Mouse (Mus musculus) thymus, postnatal 14 days (tissue): ENCODE measurements around the gene Gm21897.
"Not testable (repeated sequence)": the region's sequence is repeated elsewhere in the genome, so short reads cannot be mapped to it uniquely, and the experiment has no call there.

ENCODE experiments used
- DNase-seq: peaks from one replicate; pipeline ENCODE4 v3.0.0; 2021

Gene Gm21897

DNA sequence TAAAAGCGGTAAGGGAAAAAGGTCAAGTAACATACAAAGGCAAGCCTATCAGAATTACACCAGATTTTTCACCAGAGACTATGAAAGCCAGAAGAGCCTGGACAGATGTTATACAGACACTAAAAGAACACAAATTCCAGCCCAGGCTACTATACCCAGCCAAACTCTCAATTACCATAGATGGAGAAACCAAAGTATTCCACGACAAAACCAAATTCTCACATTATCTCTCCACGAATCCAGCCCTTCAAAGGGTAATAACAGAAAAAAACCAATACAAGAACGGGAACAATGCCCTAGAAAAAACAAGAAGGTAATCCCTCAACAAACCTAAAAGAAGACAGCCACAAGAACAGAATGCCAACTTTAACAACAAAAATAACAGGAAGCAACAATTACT is at the start of gene Gm21897:
Gene Gm21897, plus strand, starts transcription at position 301 of the 400 bp plus-strand sequence.
- not testable (repeated sequence) for DNase-seq

DNA sequence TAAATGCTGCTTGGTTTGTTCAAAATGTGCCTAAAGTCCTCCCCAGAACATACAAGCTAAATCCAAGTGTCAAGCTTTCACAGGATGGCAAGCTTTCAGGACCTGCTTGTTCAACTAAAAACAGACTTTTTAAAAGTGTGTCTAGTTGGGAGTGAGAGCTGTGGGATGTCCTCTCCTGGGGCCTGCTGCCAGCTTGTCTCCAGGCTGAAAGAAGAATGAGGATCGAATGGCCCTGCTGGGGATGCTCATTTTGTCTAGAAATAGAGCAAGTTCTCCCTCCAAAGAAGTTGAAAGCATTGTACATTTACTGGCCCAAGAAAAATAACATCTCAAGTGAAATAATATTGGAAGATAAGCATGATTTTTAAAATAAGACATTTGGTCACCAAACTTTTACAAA is 45.0 kb upstream of the Gm21897 start:
- no peak for DNase-seq

DNA sequence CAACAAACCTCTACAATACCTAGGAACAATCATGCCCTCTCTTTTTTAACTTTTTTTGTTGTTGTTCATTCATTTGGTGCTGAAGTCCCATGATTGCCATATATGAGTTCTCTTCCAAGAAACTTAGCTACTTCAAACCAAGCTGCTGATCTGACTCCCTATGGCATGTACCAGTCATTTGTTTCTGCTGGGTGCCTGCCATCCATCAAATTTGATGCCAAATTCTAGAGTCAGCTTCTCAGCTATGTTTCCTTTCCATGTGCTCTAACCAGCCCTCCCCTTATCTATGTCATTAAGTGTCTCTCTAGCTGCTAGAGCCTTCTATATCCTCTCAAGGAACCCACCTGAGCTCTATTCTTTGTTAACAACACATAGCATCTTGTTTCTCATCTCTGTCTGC is 39.8 kb upstream of the Gm21897 start:
- DNase-seq, result no peak

DNA sequence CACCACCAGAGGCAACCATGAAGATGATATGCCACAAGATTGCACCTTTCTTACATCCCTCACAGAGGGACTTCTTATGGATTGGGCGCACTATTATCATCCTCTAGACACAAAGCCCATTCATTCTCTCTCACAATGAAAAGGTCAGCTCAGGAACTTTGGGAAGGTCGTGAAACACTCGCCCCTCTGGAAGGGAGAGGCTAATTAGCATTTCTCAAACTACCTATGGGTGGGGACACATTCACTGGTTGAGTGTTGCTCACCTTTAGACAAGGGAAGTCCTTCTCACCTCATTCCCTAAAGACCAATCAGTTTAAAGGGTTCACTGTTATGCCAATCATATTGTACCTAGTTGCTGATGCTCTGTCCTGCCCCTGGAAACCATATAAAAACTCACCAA is 24.2 kb upstream of the Gm21897 start:
- DNase-seq, result no peak

DNA sequence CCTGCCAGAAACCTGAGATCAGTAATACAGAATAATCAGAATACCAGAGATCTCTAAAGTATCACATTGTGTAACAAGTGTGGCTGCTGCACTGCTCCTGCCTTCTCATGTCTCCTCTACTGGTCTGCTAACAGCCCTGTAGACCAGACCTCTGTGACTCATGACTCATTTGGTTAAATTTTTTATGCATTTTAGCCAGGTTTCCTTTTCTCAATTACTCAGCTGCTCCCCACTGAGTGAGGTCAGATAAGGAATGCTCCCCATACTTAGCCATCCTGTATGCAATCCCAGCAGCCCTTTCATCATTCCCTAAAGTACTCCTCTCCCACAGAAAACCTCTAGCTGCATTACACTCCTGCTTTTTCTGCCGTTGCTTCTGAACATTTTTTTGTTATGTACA is 23.0 kb upstream of the Gm21897 start:
- no peak for DNase-seq

DNA sequence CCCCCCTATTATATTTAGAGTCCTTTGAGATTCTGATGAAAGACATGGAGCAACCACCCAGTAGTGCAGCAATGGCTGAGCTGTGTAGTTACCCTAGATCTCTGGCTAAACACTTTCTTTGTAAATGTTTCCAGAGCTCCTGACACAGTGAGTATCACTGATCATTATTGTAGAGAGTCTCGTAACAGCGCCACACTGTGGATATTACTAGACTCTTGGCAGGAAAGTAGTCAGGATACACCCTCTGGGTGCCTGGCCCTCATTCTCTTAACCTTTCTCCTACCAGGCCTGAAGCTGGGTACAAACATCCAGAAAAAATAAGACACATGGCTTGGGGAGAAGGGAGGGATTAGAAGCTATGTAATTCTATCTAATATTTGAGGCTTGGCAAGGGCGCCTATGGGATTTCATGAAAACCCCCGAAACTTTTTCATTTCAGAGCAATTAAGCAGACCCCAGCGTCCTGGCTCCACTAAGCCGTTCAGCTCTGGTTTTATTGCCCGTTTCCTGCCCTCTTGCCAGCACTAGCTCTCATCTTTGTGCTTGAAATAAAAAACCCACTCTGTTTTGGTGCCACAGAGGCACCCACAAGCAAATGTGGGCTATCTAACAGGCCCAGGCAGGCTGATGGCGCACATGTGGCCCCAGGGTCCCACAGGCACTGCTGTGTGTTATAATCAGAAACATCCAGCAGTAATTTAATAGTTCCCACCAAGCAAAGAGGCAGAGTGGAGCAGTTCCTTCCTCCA is 22.2 kb upstream of the Gm21897 start:
- DNase-seq, result no peak

DNA sequence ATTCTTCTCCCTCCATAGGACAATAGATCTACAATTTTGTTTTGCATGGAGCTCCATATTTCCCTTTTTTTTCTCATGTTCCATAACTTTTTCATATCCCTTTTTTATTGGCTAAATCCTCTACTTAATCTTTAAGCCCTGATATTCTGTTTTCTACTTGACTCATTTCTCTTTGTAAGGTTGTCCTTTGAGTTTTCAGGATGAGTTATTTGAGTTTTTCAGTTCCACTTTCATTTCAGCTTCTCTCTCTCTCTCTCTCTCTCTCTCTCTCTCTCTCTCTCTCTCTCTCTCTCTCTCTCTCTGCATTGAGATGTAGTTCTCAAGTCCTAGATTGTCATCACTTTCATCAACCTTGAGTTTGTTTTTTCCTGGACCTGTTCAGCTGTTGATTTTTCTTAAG is 17.3 kb downstream of the Gm21897 start:
- no peak for DNase-seq

DNA sequence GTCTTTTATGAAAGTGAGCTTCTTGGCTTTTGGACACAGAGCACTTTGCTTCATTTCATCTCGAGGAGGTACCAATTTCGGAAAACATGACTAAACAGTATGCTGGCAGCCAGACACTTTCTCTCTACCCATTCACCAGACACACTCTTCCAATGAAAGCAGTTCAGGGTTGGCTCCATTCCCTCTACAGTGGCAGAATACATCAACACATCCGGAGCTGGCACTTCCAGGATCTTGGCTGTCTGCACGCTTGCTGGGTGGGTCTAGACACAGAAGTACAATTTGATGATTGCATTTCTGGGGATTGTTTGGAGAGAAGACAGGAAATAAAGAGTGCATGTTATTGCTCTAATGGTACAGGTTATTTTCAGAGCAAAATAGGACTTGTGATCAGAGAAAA is 21.8 kb downstream of the Gm21897 start:
- no peak for DNase-seq

DNA sequence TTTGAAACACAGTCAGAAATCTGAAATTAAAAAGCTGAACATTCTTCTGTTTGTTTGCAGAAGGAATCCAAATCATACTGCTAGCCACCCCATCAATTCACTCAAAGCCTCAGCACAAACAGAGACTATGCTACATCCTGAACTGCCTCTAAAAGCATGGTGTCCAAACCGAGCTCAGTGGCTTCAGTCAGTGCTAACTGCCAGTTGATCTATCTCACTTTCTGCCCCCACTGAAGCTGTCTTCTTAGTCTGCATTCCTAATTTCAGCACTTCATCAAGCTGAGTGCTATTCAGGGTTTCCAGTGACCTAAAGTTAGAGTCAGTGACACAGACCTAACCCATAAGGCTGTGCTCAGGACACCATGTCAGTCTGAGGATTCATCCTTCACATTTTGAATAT is 28.8 kb downstream of the Gm21897 start:
- DNase-seq, result no peak

DNA sequence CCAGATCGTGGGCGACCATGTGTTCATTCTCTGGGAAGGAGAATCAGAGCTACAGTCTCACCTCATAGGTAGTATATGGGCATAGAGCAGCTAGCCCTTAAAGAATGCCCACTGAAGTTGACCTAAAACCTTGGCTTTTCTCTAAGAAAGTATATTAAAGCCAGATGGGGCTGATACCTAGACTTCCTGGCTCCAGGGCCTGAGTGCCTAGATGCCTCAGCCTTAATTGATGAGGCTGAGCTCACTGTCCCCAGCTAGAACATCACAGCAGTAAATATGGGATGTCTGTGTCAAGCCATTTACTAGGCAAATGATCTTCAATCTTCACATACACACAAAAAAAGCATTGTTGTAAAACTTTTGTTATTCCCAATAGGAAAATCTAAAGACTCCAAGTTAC is 32.1 kb downstream of the Gm21897 start:
- DNase-seq, result no peak

DNA sequence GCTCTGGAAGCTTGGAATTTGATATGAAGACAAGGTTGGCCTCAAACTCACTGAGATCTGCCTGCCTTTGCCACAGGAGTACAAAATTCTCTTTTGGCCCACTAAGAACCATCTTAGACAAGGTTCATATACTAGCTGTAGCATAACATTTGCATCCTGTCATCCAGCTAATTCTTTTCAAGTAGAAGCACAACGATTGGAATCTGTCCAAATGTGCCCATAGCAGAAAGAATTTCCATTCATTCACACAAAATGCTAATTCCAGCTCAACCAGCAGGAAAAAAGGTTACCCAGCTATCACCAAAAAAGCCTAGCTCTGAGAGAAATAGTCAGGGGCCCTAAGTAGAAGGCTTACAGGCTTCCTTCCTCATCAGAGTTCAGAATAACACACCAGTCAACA is 34.0 kb downstream of the Gm21897 start:
- no peak for DNase-seq

DNA sequence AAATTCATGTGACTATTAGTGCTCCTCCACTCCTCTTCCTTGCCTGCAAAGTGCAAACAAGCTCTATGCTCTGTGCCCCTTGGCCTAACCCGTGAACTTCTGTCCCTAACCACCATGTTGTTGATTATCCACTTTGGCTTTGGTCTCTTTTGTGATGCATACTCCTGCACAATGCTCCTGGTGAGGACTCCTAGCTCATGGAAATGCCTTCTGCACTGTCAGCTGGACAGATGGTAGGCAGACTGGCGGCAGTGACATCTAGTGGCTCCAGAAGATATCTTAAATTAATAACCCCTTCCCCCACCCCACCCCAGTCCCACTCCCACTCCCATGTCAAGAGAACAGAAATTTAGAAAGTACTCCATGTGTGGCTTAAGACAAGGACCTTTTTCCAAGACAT is 35.1 kb downstream of the Gm21897 start:
- no peak for DNase-seq

DNA sequence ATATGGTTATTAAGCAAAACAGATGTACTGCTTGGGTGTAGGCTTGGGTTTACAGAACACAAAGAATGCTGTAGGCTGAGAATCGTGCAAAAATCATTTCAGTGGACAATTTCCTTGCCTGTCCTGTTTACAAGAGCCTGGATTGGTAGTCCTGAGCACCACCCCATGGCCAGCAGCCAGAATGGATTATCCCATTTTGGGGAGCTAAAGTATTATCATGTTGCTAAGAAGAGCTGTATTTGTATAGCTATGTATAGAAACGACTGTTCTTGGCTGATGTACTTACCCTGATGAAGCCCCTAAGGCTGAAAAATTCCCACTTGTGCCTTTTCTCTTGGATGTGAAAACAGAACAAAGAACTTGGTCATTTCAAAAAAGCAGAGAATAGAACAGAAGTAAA is 37.6 kb downstream of the Gm21897 start:
- no peak for DNase-seq

DNA sequence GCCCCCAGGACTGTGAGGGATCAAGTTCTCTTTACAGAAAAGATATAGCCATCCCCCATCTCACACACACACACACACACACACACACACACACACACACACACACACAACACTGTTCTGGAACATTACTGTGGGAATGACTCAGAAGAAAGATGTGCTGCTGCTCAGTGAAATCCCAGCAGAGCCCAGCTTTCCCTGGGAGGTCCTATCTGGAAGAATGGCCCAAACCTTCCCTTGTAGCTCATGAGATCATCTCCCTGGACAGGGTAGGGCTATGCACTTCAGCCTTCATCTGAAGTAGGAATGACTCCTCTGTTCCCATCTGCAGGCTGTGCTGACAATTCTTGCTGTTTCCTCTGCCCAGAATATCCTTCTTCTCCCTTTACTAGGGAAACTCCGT is 38.1 kb downstream of the Gm21897 start:
- DNase-seq, result no peak

DNA sequence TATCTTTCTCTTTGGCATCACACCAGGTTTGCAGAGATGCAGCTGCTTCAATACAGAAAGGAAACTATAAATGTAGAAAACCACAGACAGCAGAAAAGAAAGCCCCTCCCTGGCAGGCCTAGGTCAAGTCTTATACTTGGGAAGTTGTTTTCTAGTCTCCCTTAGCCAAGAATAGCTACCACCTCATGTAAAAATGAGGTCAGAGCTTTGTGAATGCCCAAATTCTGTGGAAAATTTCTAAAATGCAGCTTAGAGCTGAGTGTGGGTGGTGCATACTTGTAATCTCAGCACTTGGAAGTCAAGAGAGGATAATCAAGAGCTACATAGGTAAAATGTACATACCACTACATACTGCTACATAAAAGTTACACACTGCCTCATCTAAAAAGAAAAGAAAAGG is 40.5 kb downstream of the Gm21897 start:
- DNase-seq, result no peak

DNA sequence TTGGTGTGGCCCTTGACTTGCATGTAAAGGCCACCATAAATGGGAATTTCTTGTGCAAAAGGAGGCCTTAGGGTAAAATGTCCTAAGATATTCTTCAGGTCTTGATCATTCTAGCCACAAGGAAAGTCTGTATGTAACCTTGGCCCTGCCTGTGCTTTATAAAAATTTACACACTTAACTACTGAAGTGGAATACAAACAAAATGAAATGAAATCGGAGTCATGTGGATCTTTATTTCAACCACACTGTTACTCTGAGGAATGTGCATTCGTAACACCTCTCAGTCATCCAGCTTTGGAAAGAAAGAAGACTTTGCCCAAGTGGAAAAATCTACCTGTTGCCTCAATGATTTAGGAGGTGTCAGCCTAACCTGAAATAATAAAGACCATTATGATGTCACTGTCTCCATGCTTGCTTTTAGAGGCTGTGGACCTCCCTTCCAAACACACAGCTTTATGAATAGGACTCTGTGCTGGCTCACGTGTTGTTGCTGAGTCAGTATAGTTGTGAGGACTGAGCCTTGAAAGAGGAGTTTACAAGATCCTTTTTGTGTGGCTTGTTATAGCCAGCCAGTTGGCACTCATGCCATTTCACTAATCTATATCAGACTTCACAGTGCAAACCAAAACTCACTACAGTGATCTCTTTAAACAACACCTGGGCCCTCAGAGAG is 42.0 kb downstream of the Gm21897 start:
- no peak for DNase-seq

DNA sequence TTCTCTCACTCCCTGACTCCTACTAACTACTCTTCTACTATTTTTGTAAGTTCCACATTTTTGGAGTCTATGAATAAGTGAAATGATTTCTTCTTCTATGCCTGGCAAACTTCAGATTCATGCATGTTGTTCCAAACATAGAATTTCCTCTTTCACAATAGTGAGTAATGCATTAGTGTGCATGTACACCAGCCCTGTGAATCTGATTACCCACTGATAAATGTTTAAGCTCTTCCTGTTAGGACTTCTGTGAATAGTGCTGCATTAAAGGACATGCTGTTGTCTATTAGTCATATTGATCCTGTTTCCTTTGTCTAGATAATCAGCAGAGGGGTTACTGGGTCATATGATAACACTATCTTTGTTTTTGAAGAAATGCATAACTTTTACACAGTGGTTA is 43.6 kb downstream of the Gm21897 start:
- DNase-seq, result no peak
